Mouse (Mus musculus): ENCODE measurements around the gene Abcc8. TPM values are rescaled to one million over a fixed set of nuclear protein-coding genes. Genes with fewer than 3 reads are reported as not detected.

Abcc8 gene
- polyA plus RNA-seq, 1 experiment from 2014 or later = 6.2 TPM

- WGBS = 68% methylated on average over 5 of the region's 5 CpGs
- no peak overlapping the region for H3K4me3 ChIP-seq (ENCODE audit: low read length)
- ATAC-seq = no peak
- no peak overlapping the region for H3K9ac ChIP-seq (ENCODE audit: low read depth, low read length)
- no peak overlapping the region for H3K27ac ChIP-seq (ENCODE audit: low read length)
- H3K4me2 ChIP-seq (ENCODE audit: low read depth, low read length) = no peak overlapping the region
- no peaks in the 10 kb centered on the region for H3K4me1 ChIP-seq (ENCODE audit: control insufficient read depth, insufficient read depth, low read length)
- no peaks in the 10 kb centered on the region for H3K36me3 ChIP-seq (ENCODE audit: control insufficient read depth, insufficient read depth, low read length)
- H3K27me3 ChIP-seq (replicated peaks; ENCODE audit: control insufficient read depth, insufficient read depth, low read length) = no peaks in the 10 kb centered on the region
- no peaks in the 10 kb centered on the region for H3K9me3 ChIP-seq (ENCODE audit: control insufficient read depth, low read length)
These were observed 17.1 kb downstream of the Abcc8 start for GRCm38 (mm10) chr7:46162731-46163130.

- ATAC-seq = no peak
- Histone ChIP-seq H3K27me3 (replicated peaks; ENCODE audit: control insufficient read depth, insufficient read depth, low read length) (no peaks in the 10 kb centered on the region), H3K4me1 (ENCODE audit: control insufficient read depth, insufficient read depth, low read length) (no peaks in the 10 kb centered on the region), H3K4me3 (ENCODE audit: low read length) (no peak overlapping the region), H3K9ac (ENCODE audit: low read depth, low read length) (no peak overlapping the region), H3K36me3 (ENCODE audit: control insufficient read depth, insufficient read depth, low read length) (no peaks in the 10 kb centered on the region), H3K27ac (ENCODE audit: low read length) (no peak overlapping the region), H3K4me2 (ENCODE audit: low read depth, low read length) (no peak overlapping the region), H3K9me3 (ENCODE audit: control insufficient read depth, low read length) (no peaks in the 10 kb centered on the region)
- 69% methylated on average over 11 of the region's 11 CpGs for WGBS
These were observed 17.6 kb downstream of the Abcc8 start for GRCm38 (mm10) chr7:46162132-46162727.

GRCm38 (mm10) chr7:46161615-46162014, 18.2 kb downstream of the Abcc8 start:
- Histone ChIP-seq H3K4me2 (ENCODE audit: low read depth, low read length) (no peak overlapping the region), H3K27me3 (replicated peaks; ENCODE audit: control insufficient read depth, insufficient read depth, low read length) (no peaks in the 10 kb centered on the region), H3K9me3 (ENCODE audit: control insufficient read depth, low read length) (no peaks in the 10 kb centered on the region), H3K9ac (ENCODE audit: low read depth, low read length) (no peak overlapping the region), H3K27ac (ENCODE audit: low read length) (no peak overlapping the region), H3K4me3 (ENCODE audit: low read length) (no peak overlapping the region), H3K4me1 (ENCODE audit: control insufficient read depth, insufficient read depth, low read length) (no peaks in the 10 kb centered on the region), H3K36me3 (ENCODE audit: control insufficient read depth, insufficient read depth, low read length) (no peaks in the 10 kb centered on the region)
- 34% methylated on average over 3 of the region's 3 CpGs for WGBS
- no peak for ATAC-seq

GRCm38 (mm10) chr7:46157746-46158145, 22.1 kb downstream of the Abcc8 start:
- H3K4me1 ChIP-seq (ENCODE audit: control insufficient read depth, insufficient read depth, low read length) = no peaks in the 10 kb centered on the region
- WGBS = 65% methylated on average over 7 of the region's 7 CpGs
- no peaks in the 10 kb centered on the region for H3K27me3 ChIP-seq (replicated peaks; ENCODE audit: control insufficient read depth, insufficient read depth, low read length)
- no peaks in the 10 kb centered on the region for H3K36me3 ChIP-seq (ENCODE audit: control insufficient read depth, insufficient read depth, low read length)
- H3K27ac ChIP-seq (ENCODE audit: low read length) = no peak overlapping the region
- no peak overlapping the region for H3K9ac ChIP-seq (ENCODE audit: low read depth, low read length)
- no peak for ATAC-seq
- H3K4me2 ChIP-seq (ENCODE audit: low read depth, low read length) = no peak overlapping the region
- H3K4me3 ChIP-seq (ENCODE audit: low read length) = no peak overlapping the region
- no peaks in the 10 kb centered on the region for H3K9me3 ChIP-seq (ENCODE audit: control insufficient read depth, low read length)

- H3K9me3 ChIP-seq (ENCODE audit: control insufficient read depth, low read length) = no peaks in the 10 kb centered on the region
- no peak overlapping the region for H3K27ac ChIP-seq (ENCODE audit: low read length)
- WGBS = 68% methylated on average over 18 of the region's 18 CpGs
- no peak overlapping the region for H3K9ac ChIP-seq (ENCODE audit: low read depth, low read length)
- H3K4me3 ChIP-seq (ENCODE audit: low read length) = no peak overlapping the region
- no peaks in the 10 kb centered on the region for H3K27me3 ChIP-seq (replicated peaks; ENCODE audit: control insufficient read depth, insufficient read depth, low read length)
- no peaks in the 10 kb centered on the region for H3K36me3 ChIP-seq (ENCODE audit: control insufficient read depth, insufficient read depth, low read length)
- no peak overlapping the region for H3K4me2 ChIP-seq (ENCODE audit: low read depth, low read length)
- ATAC-seq = no peak
- no peaks in the 10 kb centered on the region for H3K4me1 ChIP-seq (ENCODE audit: control insufficient read depth, insufficient read depth, low read length)
These were observed 25.0 kb downstream of the Abcc8 start for GRCm38 (mm10) chr7:46154498-46155488.

GRCm38 (mm10) chr7:46152819-46153351, 26.9 kb downstream of the Abcc8 start:
- WGBS = 75% methylated on average over 9 of the region's 9 CpGs
- Histone ChIP-seq H3K36me3 (ENCODE audit: control insufficient read depth, insufficient read depth, low read length) (no peaks in the 10 kb centered on the region), H3K9me3 (ENCODE audit: control insufficient read depth, low read length) (no peaks in the 10 kb centered on the region), H3K9ac (ENCODE audit: low read depth, low read length) (no peak overlapping the region), H3K27me3 (replicated peaks; ENCODE audit: control insufficient read depth, insufficient read depth, low read length) (no peaks in the 10 kb centered on the region), H3K27ac (ENCODE audit: low read length) (no peak overlapping the region), H3K4me2 (ENCODE audit: low read depth, low read length) (no peak overlapping the region), H3K4me3 (ENCODE audit: low read length) (no peak overlapping the region), H3K4me1 (ENCODE audit: control insufficient read depth, insufficient read depth, low read length) (no peaks in the 10 kb centered on the region)
- no peak for ATAC-seq

- Histone ChIP-seq H3K27me3 (replicated peaks; ENCODE audit: control insufficient read depth, insufficient read depth, low read length) (no peaks in the 10 kb centered on the region), H3K4me3 (ENCODE audit: low read length) (no peak overlapping the region), H3K4me1 (ENCODE audit: control insufficient read depth, insufficient read depth, low read length) (no peaks in the 10 kb centered on the region), H3K27ac (ENCODE audit: low read length) (no peak overlapping the region), H3K4me2 (ENCODE audit: low read depth, low read length) (no peak overlapping the region), H3K36me3 (ENCODE audit: control insufficient read depth, insufficient read depth, low read length) (no peaks in the 10 kb centered on the region), H3K9me3 (ENCODE audit: control insufficient read depth, low read length) (no peaks in the 10 kb centered on the region), H3K9ac (ENCODE audit: low read depth, low read length) (no peak overlapping the region)
- 66% methylated on average over 7 of the region's 7 CpGs for WGBS
- peak; percentile 66; the same call in 1 of the 2 replicates for ATAC-seq
These were observed 32.4 kb downstream of the Abcc8 start for GRCm38 (mm10) chr7:46147417-46147816.

- ATAC-seq = no peak
- 86% methylated on average over 7 of the region's 7 CpGs for WGBS
- no peak overlapping the region for H3K27ac ChIP-seq (ENCODE audit: low read length)
These were observed 33.0 kb downstream of the Abcc8 start for GRCm38 (mm10) chr7:46146675-46147308.

GRCm38 (mm10) chr7:46144061-46144460, 35.8 kb downstream of the Abcc8 start:
- no peak for ATAC-seq
- H3K4me2 ChIP-seq (ENCODE audit: low read depth, low read length) = no peak overlapping the region

More at GRCm38 (mm10) chr7:46146675-46147308, 33.0 kb downstream of the Abcc8 start:
- H3K4me2 ChIP-seq (ENCODE audit: low read depth, low read length) = no peak overlapping the region
- H3K9me3 ChIP-seq (ENCODE audit: control insufficient read depth, low read length) = no peaks in the 10 kb centered on the region
- H3K4me1 ChIP-seq (ENCODE audit: control insufficient read depth, insufficient read depth, low read length) = no peaks in the 10 kb centered on the region
- H3K27me3 ChIP-seq (replicated peaks; ENCODE audit: control insufficient read depth, insufficient read depth, low read length) = no peaks in the 10 kb centered on the region
- H3K9ac ChIP-seq (ENCODE audit: low read depth, low read length) = no peak overlapping the region
- no peak overlapping the region for H3K4me3 ChIP-seq (ENCODE audit: low read length)
- H3K36me3 ChIP-seq (ENCODE audit: control insufficient read depth, insufficient read depth, low read length) = no peaks in the 10 kb centered on the region

More at GRCm38 (mm10) chr7:46144061-46144460, 35.8 kb downstream of the Abcc8 start:
- H3K9me3 ChIP-seq (ENCODE audit: control insufficient read depth, low read length) = no peaks in the 10 kb centered on the region
- H3K9ac ChIP-seq (ENCODE audit: low read depth, low read length) = no peak overlapping the region
- no peaks in the 10 kb centered on the region for H3K36me3 ChIP-seq (ENCODE audit: control insufficient read depth, insufficient read depth, low read length)
- H3K4me3 ChIP-seq (ENCODE audit: low read length) = no peak overlapping the region
- 71% methylated on average over 8 of the region's 8 CpGs for WGBS
- no peaks in the 10 kb centered on the region for H3K4me1 ChIP-seq (ENCODE audit: control insufficient read depth, insufficient read depth, low read length)
- H3K27ac ChIP-seq (ENCODE audit: low read length) = no peak overlapping the region
- no peaks in the 10 kb centered on the region for H3K27me3 ChIP-seq (replicated peaks; ENCODE audit: control insufficient read depth, insufficient read depth, low read length)
